Mouse (Mus musculus) CH12.LX (cell line): ENCODE results near the gene Gm20388. TPM values are rescaled to one million over a fixed set of nuclear protein-coding genes. Genes with fewer than 3 reads are reported as not detected.

Source experiments
- DNase-seq: peaks from one replicate; pipeline ENCODE4 v3.0.0-alpha.2; 2013; ENCODE audit errors: extremely low read depth
- H3K27ac ChIP-seq: 2 replicates; pipeline ENCODE4 v1.5.1; 2012; ENCODE audit warnings: low read depth, mild to moderate bottlenecking, control low read depth, moderate library complexity; ENCODE audit not compliant: insufficient read depth
- H3K27me3 ChIP-seq: replicated peaks from 2 replicates; pipeline ENCODE3; 2012; ENCODE audit warnings: inconsistent platforms
- H3K36me3 ChIP-seq, 2 experiments: replicated peaks in 1 of 2; 2 replicates each; pipeline versions ENCODE3 to v1.6.1; 2012; ENCODE audit warnings: inconsistent platforms in 1 of 2, low read length in 1 of 2, mild to moderate bottlenecking in 1 of 2, mixed read lengths in 1 of 2, moderate library complexity in 1 of 2; ENCODE audit not compliant: control insufficient read depth in 1 of 2, insufficient read depth in 1 of 2
- H3K4me1 ChIP-seq, 2 experiments: 2 replicates each; pipeline ENCODE4 v1.6.1; 2012; ENCODE audit warnings: inconsistent platforms in 1 of 2, moderate library complexity in 1 of 2; ENCODE audit not compliant: insufficient read depth in 2 of 2, control insufficient read depth in 1 of 2
- H3K4me2 ChIP-seq: 2 replicates; pipeline ENCODE4 v1.6.1; 2012; ENCODE audit warnings: low read depth, mild to moderate bottlenecking, control low read depth; ENCODE audit not compliant: poor library complexity, insufficient read depth, severe bottlenecking
- H3K4me3 ChIP-seq, 3 experiments: fragments of 150-350 bp in 1 of 3; sonication (generic) in 1 of 3; replicated peaks in 1 of 3; 2 replicates each; pipeline versions ENCODE3 to v1.5.1; 2011 to 2012; ENCODE audit warnings: low read depth in 2 of 3, low read length in 2 of 3, mild to moderate bottlenecking in 2 of 3, moderate library complexity in 2 of 3, control low read depth in 1 of 3, improper control_type of control experiment in 1 of 3, inconsistent platforms in 1 of 3, mixed read lengths in 1 of 3; ENCODE audit not compliant: poor library complexity in 1 of 3
- H3K79me2 ChIP-seq: replicated peaks from 2 replicates; pipeline ENCODE4 v1.6.1; 2012; ENCODE audit warnings: mild to moderate bottlenecking, moderate library complexity; ENCODE audit not compliant: control insufficient read depth, poor library complexity, insufficient read depth, severe bottlenecking; ENCODE audit errors: extremely low read depth
- H3K9ac ChIP-seq: 2 replicates; pipeline ENCODE4 v1.6.1; 2012; ENCODE audit warnings: low read depth, mild to moderate bottlenecking, control low read depth, moderate library complexity; ENCODE audit not compliant: insufficient read depth
- H3K9me3 ChIP-seq: replicated peaks from 2 replicates; pipeline ENCODE3; 2012; ENCODE audit warnings: low read length, inconsistent platforms, mixed read lengths
- CHD2 ChIP-seq: IDR thresholded peaks from 2 replicates; pipeline ENCODE4 v1.6.1; 2011; ENCODE audit warnings: low read length, improper control_type of control experiment
- CTCF ChIP-seq, 2 experiments: IDR thresholded peaks in 1 of 2; conservative IDR thresholded peaks in 1 of 2; 2 replicates each; pipeline ENCODE4 v1.5.1; 2011 to 2012; ENCODE audit warnings: low read depth in 2 of 2, low read length in 2 of 2, improper control_type of control experiment in 1 of 2, inconsistent platforms in 1 of 2, mild to moderate bottlenecking in 1 of 2, moderate library complexity in 1 of 2
- E2F4 ChIP-seq: IDR thresholded peaks from 2 replicates; pipeline ENCODE4 v1.6.1; 2011; ENCODE audit warnings: low read depth, low read length, improper control_type of control experiment; ENCODE audit not compliant: insufficient replicate concordance
- ELF1 ChIP-seq: IDR thresholded peaks from 2 replicates; pipeline ENCODE4 v1.6.1; 2014; ENCODE audit warnings: low read depth, mild to moderate bottlenecking, inconsistent platforms, low read length, improper control_type of control experiment
- EP300 ChIP-seq: IDR thresholded peaks from 2 replicates; pipeline ENCODE4 v1.6.1; 2011; ENCODE audit warnings: low read length, improper control_type of control experiment
- ETS1 ChIP-seq: conservative IDR thresholded peaks from 2 replicates; pipeline ENCODE4 v1.6.1; 2012; ENCODE audit warnings: low read depth, mild to moderate bottlenecking, inconsistent platforms, low read length, improper control_type of control experiment, moderate library complexity
- GABPA ChIP-seq: IDR thresholded peaks from 2 replicates; pipeline ENCODE4 v1.6.1; 2012; ENCODE audit warnings: low read depth, low read length, improper control_type of control experiment, inconsistent platforms; ENCODE audit not compliant: insufficient replicate concordance
- IRF4 ChIP-seq: IDR thresholded peaks from 2 replicates; pipeline ENCODE4 v1.6.1; 2014; ENCODE audit warnings: low read depth, mild to moderate bottlenecking, inconsistent platforms, low read length, improper control_type of control experiment
- JUN ChIP-seq: IDR thresholded peaks from 2 replicates; pipeline ENCODE4 v1.6.1; 2011; ENCODE audit warnings: low read depth, mild to moderate bottlenecking, low read length, improper control_type of control experiment, moderate library complexity; ENCODE audit not compliant: insufficient read depth
- JUND ChIP-seq: conservative IDR thresholded peaks from 2 replicates; pipeline ENCODE4 v1.6.1; 2011; ENCODE audit warnings: low read depth, low read length, improper control_type of control experiment
- KAT2A ChIP-seq: IDR thresholded peaks from 2 replicates; pipeline ENCODE4 v1.6.1; 2012; ENCODE audit warnings: low read length, improper control_type of control experiment, inconsistent platforms; ENCODE audit not compliant: insufficient replicate concordance
- MAFK ChIP-seq: IDR thresholded peaks from 2 replicates; pipeline ENCODE4 v1.6.1; 2011; ENCODE audit warnings: low read length, improper control_type of control experiment; ENCODE audit not compliant: insufficient replicate concordance
- MAZ ChIP-seq: IDR thresholded peaks from 2 replicates; pipeline ENCODE4 v1.6.1; 2012; ENCODE audit warnings: low read depth, mild to moderate bottlenecking, inconsistent platforms, low read length, improper control_type of control experiment, moderate library complexity
- MEF2A ChIP-seq: IDR thresholded peaks from 2 replicates; pipeline ENCODE4 v1.6.1; 2014; ENCODE audit warnings: low read depth, mild to moderate bottlenecking, inconsistent platforms, low read length, improper control_type of control experiment, borderline replicate concordance
- MYC ChIP-seq: IDR thresholded peaks from 2 replicates; pipeline ENCODE4 v1.6.1; 2011; ENCODE audit warnings: low read depth, mild to moderate bottlenecking, improper control_type of control experiment, low read length
- NELFE ChIP-seq: IDR thresholded peaks from 2 replicates; pipeline ENCODE4 v1.6.1; 2011; ENCODE audit warnings: low read depth, low read length, improper control_type of control experiment
- NRF1 ChIP-seq: IDR thresholded peaks from 2 replicates; pipeline ENCODE4 v1.6.1; 2014; ENCODE audit warnings: low read depth, mild to moderate bottlenecking, inconsistent platforms, low read length, improper control_type of control experiment, moderate library complexity
- POLR2A ChIP-seq: IDR thresholded peaks from 2 replicates; pipeline ENCODE4 v1.6.1; 2011; ENCODE audit warnings: low read depth, mild to moderate bottlenecking, improper control_type of control experiment, low read length
- POLR2AphosphoS2 ChIP-seq: IDR thresholded peaks from 2 replicates; pipeline ENCODE4 v1.6.1; 2011; ENCODE audit warnings: low read depth, low read length, improper control_type of control experiment
- RAD21 ChIP-seq: IDR thresholded peaks from 2 replicates; pipeline ENCODE4 v1.6.1; 2011; ENCODE audit warnings: low read depth, mild to moderate bottlenecking, low read length, improper control_type of control experiment, moderate library complexity
- SIN3A ChIP-seq: IDR thresholded peaks from 2 replicates; pipeline ENCODE4 v1.6.1; 2012; ENCODE audit warnings: low read length, improper control_type of control experiment, inconsistent platforms
- TBP ChIP-seq: conservative IDR thresholded peaks from 2 replicates; pipeline ENCODE4 v1.6.1; 2011; ENCODE audit warnings: low read depth, low read length, improper control_type of control experiment
- UBTF ChIP-seq: IDR thresholded peaks from 2 replicates; pipeline ENCODE4 v1.6.1; 2012; ENCODE audit warnings: low read depth, mild to moderate bottlenecking, inconsistent platforms, low read length, improper control_type of control experiment, moderate library complexity
- USF2 ChIP-seq: conservative IDR thresholded peaks from 2 replicates; pipeline ENCODE4 v1.6.1; 2011; ENCODE audit warnings: low read depth, low read length, improper control_type of control experiment
- ZC3H11A ChIP-seq: IDR thresholded peaks from 2 replicates; pipeline ENCODE4 v1.6.1; 2012; ENCODE audit warnings: low read depth, mild to moderate bottlenecking, inconsistent platforms, low read length, improper control_type of control experiment
- ZMIZ1 ChIP-seq: IDR thresholded peaks from 2 replicates; pipeline ENCODE4 v1.6.1; 2012; ENCODE audit warnings: low read depth, mild to moderate bottlenecking, inconsistent platforms, low read length, improper control_type of control experiment
- ZNF384 ChIP-seq: IDR thresholded peaks from 2 replicates; pipeline ENCODE4 v1.6.1; 2012; ENCODE audit warnings: low read depth, low read length, improper control_type of control experiment, inconsistent platforms
- dilution Hi-C: fragments of 300-500 bp; cut with MboI; formaldehyde crosslinking; loops from 2 replicates; pipeline ENCODE4 v1.14.3; 2020; ENCODE audit warnings: low sequenced_read_pairs; ENCODE audit not compliant: extremely low pct_unique_long_range_greater_than_20kb, extremely low pct_ligation_motif_present
- in situ Hi-C: fragments of 300-500 bp; cut with MboI; formaldehyde crosslinking; loops from 3 replicates; pipeline ENCODE4 v1.14.3; 2019; ENCODE audit warnings: low sequenced_read_pairs, low pct_ligation_motif_present, low pct_unique_long_range_greater_than_20kb, mixed read lengths
- polyA plus RNA-seq: library from polyadenylated mRNA; unstranded; fragments of >175 nt; gene quantifications from 2 replicates; pipeline ENCODE4 v1.2.1, GENCODE M21; 2012; ENCODE audit warnings: low read depth; ENCODE audit not compliant: insufficient read length
- total RNA-seq, 2 experiments: library from RNA; depleted of rRNA; stranded (reverse); fragments of 300-350 nt in 1 of 2; fragments of >200 nt in 1 of 2; gene quantifications; 2 replicates each; pipeline ENCODE4 v1.2.3; 2012 to 2014

Gene Gm20388
- total and polyA plus RNA-seq, 3 experiments: 14.8 to 26.3 (median 22.2) TPM

DNA sequence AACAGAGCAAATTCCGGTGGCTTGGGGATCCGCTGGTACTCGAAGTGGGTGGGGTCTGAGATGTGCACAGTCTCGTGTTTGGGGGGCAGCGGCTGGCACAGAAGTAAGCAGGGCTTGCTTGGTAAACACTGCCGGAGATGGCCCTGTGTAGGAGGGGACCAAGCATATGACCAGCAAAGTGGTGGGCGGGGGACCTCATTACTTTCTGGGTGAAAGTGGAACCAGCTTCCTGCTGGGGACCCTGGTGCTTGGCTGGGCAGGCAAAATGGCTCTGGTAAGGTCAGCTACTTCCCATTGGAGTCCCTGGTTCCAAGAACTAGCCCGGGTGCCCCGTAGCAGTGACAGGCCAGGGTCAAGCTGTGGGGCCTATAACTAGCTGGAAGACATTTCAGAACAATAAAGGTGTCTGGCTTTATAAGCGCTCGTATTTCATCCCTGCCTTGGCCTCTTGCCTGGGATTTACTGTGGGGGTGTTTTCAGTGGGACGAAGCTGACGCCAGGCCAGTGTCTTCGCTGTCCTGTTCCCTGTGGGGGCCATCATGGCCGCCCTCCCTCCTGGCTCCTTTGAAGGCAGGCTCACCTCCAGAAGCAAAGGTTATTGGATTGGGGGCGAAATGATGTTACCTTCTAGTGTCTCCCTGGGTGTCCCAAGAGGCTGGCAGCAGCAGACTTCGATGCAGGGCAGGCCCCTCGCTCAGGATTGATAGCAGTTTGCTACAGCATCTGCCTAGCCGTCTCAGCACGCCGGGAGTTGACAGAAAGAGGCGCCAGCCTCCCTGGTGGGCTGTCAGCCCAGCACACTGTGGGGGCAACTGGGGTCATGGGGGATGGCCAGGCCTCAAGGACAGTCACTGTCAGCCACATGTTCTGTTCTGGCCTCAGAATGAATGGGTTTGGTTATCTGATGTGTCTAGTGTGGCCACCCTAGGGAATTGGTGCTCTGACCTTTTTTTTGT, 466.5 kb downstream of the Gm20388 start:
- Histone ChIP-seq H3K27ac (no peak overlapping the region; the same call in 1 of the 2 replicates), H3K79me2 (no peaks in the 10 kb centered on the region), H3K36me3 (no peaks in the 10 kb centered on the region), H3K4me1 (peaks cover 30 to 54% of the 10 kb centered on the region in 2 experiments), H3K9ac (no peak overlapping the region), H3K4me3 (no peak overlapping the region), H3K27me3 (peaks cover 3% of the 10 kb centered on the region), H3K9me3 (no peaks in the 10 kb centered on the region), H3K4me2 (peak overlapping the region; percentile 38)
- dilution Hi-C loops (no loop called here), in situ Hi-C loops (no loop called here)
- TF ChIP-seq POLR2A (no peak), USF2 (no peak), ZC3H11A (no peak), TBP (no peak), GABPA (no peak), ZMIZ1 (no peak), SIN3A (no peak), EP300 (no peak), ETS1 (no peak), CTCF (conservative IDR thresholded peaks at IDR 0.05 in 1 of 2, IDR thresholded peaks at IDR 0.05 in 1 of 2; ENCODE audit: low read depth in 2 of 2, low read length in 2 of 2) (no peak), E2F4 (no peak), NELFE (no peak), MAFK (no peak)
- DNase-seq: no peak

DNA sequence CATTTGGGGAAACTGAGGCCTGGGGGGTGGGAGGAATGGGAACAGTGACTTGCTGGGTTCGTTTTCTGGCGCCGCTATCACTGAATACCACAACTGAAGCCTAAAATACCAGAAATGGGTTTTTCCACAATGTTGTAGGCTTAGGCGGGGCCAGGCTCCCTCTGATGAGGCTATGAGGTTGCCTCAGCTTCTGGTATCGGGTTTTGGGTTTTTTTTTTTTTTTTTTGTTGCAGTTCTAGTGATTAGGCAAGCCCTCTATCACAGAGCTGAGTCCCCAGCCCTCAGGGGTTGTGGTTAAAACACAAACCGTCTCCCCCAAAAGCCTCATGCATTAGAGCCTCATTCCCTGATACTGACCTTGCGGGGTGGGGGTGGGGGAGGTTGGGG, 467.2 kb downstream of the Gm20388 start:
- in situ Hi-C loops: no loop called here
- DNase-seq: peak; percentile 43
- peaks cover 30 to 54% of the 10 kb centered on the region in 2 experiments for H3K4me1 ChIP-seq
- no peaks in the 10 kb centered on the region for H3K9me3 ChIP-seq
- dilution Hi-C loops: no loop called here
- no peaks in the 10 kb centered on the region for H3K79me2 ChIP-seq
- peak overlapping the region; percentile 38 for H3K4me2 ChIP-seq
- H3K36me3 ChIP-seq: no peaks in the 10 kb centered on the region
- TF ChIP-seq IRF4 (no peak), POLR2AphosphoS2 (no peak), RAD21 (no peak), MAZ (no peak), MEF2A (0 out of 2 replicates have a peak, but pooled peaks have one; percentile 61), CTCF (conservative IDR thresholded peaks at IDR 0.05 in 1 of 2, IDR thresholded peaks at IDR 0.05 in 1 of 2; ENCODE audit: low read depth in 2 of 2, low read length in 2 of 2) (no peak), E2F4 (no peak), JUN (no peak), SIN3A (no peak), ETS1 (no peak), UBTF (no peak), CHD2 (peak; percentile 33; the same call in 1 of the 2 replicates), KAT2A (no peak), USF2 (no peak), MYC (no peak), JUND (no peak), ZC3H11A (no peak), ELF1 (no peak), ZNF384 (peak; percentile 93), MAFK (no peak), NRF1 (no peak)
- H3K27ac ChIP-seq: no peak overlapping the region
- H3K27me3 ChIP-seq: peaks cover 3% of the 10 kb centered on the region
- no peak overlapping the region for H3K4me3 ChIP-seq
- H3K9ac ChIP-seq: no peak overlapping the region
